Mouse (Mus musculus): ENCODE results near the gene Myo10.

DNA sequence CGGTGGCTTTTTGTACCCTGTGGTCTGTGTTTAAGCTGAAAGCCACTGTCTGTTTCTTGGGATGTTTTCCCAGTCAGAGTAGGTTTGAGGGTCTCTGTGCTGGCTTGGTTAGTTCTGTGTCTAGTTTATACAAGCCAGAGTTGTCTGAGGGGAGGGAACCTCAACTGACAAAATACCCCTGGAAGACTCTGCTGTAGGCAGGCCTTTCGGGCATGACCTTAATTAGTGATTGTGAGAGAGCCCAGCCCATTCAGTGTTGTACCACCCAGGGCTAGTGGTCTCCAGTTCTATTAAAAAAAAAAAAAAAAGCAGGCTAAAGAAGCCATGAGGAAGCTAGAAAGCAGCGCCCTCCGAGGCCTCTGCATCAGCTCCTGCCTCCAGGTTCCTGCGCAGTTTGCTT is 30.0 kb downstream of the Myo10 start:
- TF ChIP-seq CTCF (IDR thresholded peaks at IDR 0.05; ENCODE audit: borderline replicate concordance, control insufficient read depth, extremely low read depth, insufficient read depth, low read length, poor library complexity): no peak
- TF ChIP-seq POLR2A (IDR thresholded peaks at IDR 0.05; ENCODE audit: control insufficient read depth, extremely low read depth, insufficient read depth, low read length, poor library complexity): no peak
